Mouse (Mus musculus) kidney, adult 2 months (tissue): ENCODE data around the gene Ube2f.

Experiments
- CTCF ChIP-seq: fragments of 200-500 bp; conservative IDR thresholded peaks from 2 replicates; pipeline ENCODE4 v1.5.1; 2011; ENCODE audit warnings: low read depth, mild to moderate bottlenecking, control low read depth, low read length, moderate library complexity, mixed read lengths; ENCODE audit not compliant: insufficient read depth, insufficient read length
- POLR2A ChIP-seq: fragments of 200-500 bp; IDR thresholded peaks from one replicate; pipeline ENCODE4 v1.6.1; 2011; ENCODE audit warnings: low read depth, low read length, control low read depth

DNA sequence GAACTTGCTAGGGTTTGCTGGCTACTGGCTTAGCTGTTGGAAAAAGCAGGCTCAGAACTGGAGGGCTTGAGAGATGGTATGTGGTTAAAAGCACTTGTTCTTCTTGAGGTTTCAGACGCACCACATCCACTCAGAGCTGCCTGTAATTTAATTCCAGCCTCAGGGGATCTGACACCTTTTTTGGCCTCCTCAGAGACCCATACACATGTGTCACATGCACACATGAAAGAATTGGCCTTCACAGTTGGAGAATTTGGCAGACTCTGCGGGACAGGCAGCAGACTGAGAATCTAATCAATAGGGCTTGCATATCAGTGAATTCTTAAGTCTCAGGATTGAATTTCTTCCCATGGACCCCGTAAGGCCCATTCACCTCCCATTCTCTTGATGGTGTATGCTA, 49.0 kb upstream of the Ube2f start:
- TF ChIP-seq CTCF (no peak), POLR2A (no peak)
